Mouse (Mus musculus) megakaryocyte-erythroid progenitor cell, adult 5 weeks (primary cell): ENCODE data around the gene 1700037C18Rik. TPM values are rescaled to one million over a fixed set of nuclear protein-coding genes. Genes with fewer than 3 reads are reported as not detected.

Experiments
- polyA plus RNA-seq: library from polyadenylated mRNA; stranded (reverse); fragments of >175 nt; gene quantifications from 2 replicates; pipeline ENCODE4 v1.2.3, GENCODE M21; 2012

1700037C18Rik gene
- polyA plus RNA-seq: 8.3 and 11.4 TPM in 2 replicates

GRCm38 (mm10) chr16:3908537-3909111, at the start of gene 1700037C18Rik, which contains the start of gene Cluap1:
Gene 1700037C18Rik, minus strand, starts transcription at chr16:3908689.
Gene Cluap1, plus strand, starts transcription at chr16:3908801.

GRCm38 (mm10) chr16:3884201-3885064, 24.1 kb downstream of the 1700037C18Rik start, which contains the start of the genes Zfp597 and Gm20695:
Gene Zfp597, minus strand, starts transcription at chr16:3884561.
Gene Gm20695, plus strand, starts transcription at chr16:3884648.

GRCm38 (mm10) chr16:3872216-3873047, 36.1 kb downstream of the 1700037C18Rik start, which contains the start of gene Naa60:
Gene Naa60, plus strand, starts transcription at chr16:3872375.

GRCm38 (mm10) chr16:3846711-3847518, 61.6 kb downstream of the 1700037C18Rik start, which contains the start of gene Zfp174:
Gene Zfp174, plus strand, starts transcription at chr16:3847268.

Other genes starting within 250 kb of the 1700037C18Rik start
- 5.5 and 10.6 TPM in 2 replicates for gene Mefv, start 190.6 kb downstream of the 1700037C18Rik start, polyA plus RNA-seq
- 31.3 and 33.2 TPM in 2 replicates for gene Zfp263, start 164.6 kb downstream of the 1700037C18Rik start, polyA plus RNA-seq
- gene Olfr15, start 77.8 kb downstream of the 1700037C18Rik start, polyA plus RNA-seq: not detected in 2 replicates
- 0.03 and 0.05 TPM in 2 replicates for gene Zfp174, start 61.4 kb downstream of the 1700037C18Rik start, polyA plus RNA-seq
- 49.6 and 53.6 TPM in 2 replicates for gene Naa60, start 36.3 kb downstream of the 1700037C18Rik start, polyA plus RNA-seq
- gene Zfp597, start 24.1 kb downstream of the 1700037C18Rik start, polyA plus RNA-seq: 2.4 and 3.3 TPM in 2 replicates
- not detected in 2 replicates for gene Gm20695, start 24.0 kb downstream of the 1700037C18Rik start, polyA plus RNA-seq
- gene Cluap1, start 112 bp upstream of the 1700037C18Rik start, polyA plus RNA-seq: 31.5 and 33.8 TPM in 2 replicates
- gene Nlrc3, start 67.9 kb upstream of the 1700037C18Rik start, polyA plus RNA-seq: 0.41 and 0.68 TPM in 2 replicates
- 18.3 and 19.0 TPM in 2 replicates for gene Slx4, start 95.1 kb upstream of the 1700037C18Rik start, polyA plus RNA-seq
- not detected in 2 replicates for gene Dnase1, start 128.3 kb upstream of the 1700037C18Rik start, polyA plus RNA-seq
- 339 and 376 TPM in 2 replicates for gene Trap1, start 169.1 kb upstream of the 1700037C18Rik start, polyA plus RNA-seq